Mouse (Mus musculus) liver, embryonic 14.5 days (tissue): ENCODE measurements around the gene Ccdc102a. TPM values are rescaled to one million over a fixed set of nuclear protein-coding genes. Genes with fewer than 3 reads are reported as not detected.
A peak's percentile ranks its signal among the peaks of the same experiment; 100 is the strongest.

Experiments
- ATAC-seq: fragments of 200-750 bp; cut with Nextera tagmentation; 2 replicates; pipeline ENCODE4 v1.8.0; 2017; ENCODE audit warnings: moderate number of reproducible peaks, mild to moderate bottlenecking, moderate library complexity; ENCODE audit not compliant: insufficient read depth
- DNase-seq, 3 experiments: peaks; one replicate each; pipeline ENCODE4 v3.0.0-alpha.2; 2012 to 2013; ENCODE audit warnings: low read depth in 3 of 3, low spot score in 3 of 3
- H3K27ac ChIP-seq: fragments of 300-500 bp; sonication (generic); 2 replicates; pipeline ENCODE4 v1.5.1; 2014; ENCODE audit warnings: moderate library complexity, mild to moderate bottlenecking, control low read depth, inconsistent platforms
- H3K27me3 ChIP-seq: fragments of 300-500 bp; sonication (generic); 2 replicates; pipeline ENCODE4 v1.6.1; 2014; ENCODE audit warnings: mild to moderate bottlenecking, low read length, moderate library complexity; ENCODE audit not compliant: control insufficient read depth, insufficient read depth
- H3K36me3 ChIP-seq: fragments of 300-500 bp; sonication (generic); replicated peaks from 2 replicates; pipeline ENCODE4 v1.6.1; 2014; ENCODE audit warnings: low read depth; ENCODE audit not compliant: control insufficient read depth, insufficient read depth
- H3K4me1 ChIP-seq, 2 experiments: fragments of 200-500 bp in 1 of 2; fragments of 300-500 bp in 1 of 2; sonication (generic) in 1 of 2; replicated peaks; 2 replicates each; pipeline ENCODE4 v1.6.1; 2012 to 2014; ENCODE audit warnings: antibody characterized with exemption in 1 of 2, inconsistent platforms in 1 of 2, low read length in 1 of 2; ENCODE audit not compliant: control insufficient read depth in 2 of 2, insufficient read depth in 2 of 2
- H3K4me2 ChIP-seq: fragments of 300-500 bp; sonication (generic); 2 replicates; pipeline ENCODE4 v1.6.1; 2014; ENCODE audit warnings: low read depth, mild to moderate bottlenecking, control low read depth, moderate library complexity
- H3K4me3 ChIP-seq, 2 experiments: fragments of 200-500 bp in 1 of 2; fragments of 300-500 bp in 1 of 2; sonication (generic) in 1 of 2; 2 replicates each; pipeline ENCODE4 v1.5.1; 2012 to 2014; ENCODE audit warnings: low read depth in 2 of 2, low read length in 2 of 2, mild to moderate bottlenecking in 2 of 2, control low read depth in 1 of 2, inconsistent platforms in 1 of 2, moderate library complexity in 1 of 2; ENCODE audit not compliant: insufficient read depth in 1 of 2
- H3K9ac ChIP-seq: fragments of 300-500 bp; sonication (generic); replicated peaks from 2 replicates; pipeline ENCODE4 v1.6.1; 2014; ENCODE audit warnings: mild to moderate bottlenecking, control low read depth, moderate library complexity
- H3K9me3 ChIP-seq: fragments of 300-500 bp; sonication (generic); 2 replicates; pipeline ENCODE4 v1.6.1; 2016; ENCODE audit warnings: low read length, mixed read lengths; ENCODE audit not compliant: control insufficient read depth
- CTCF ChIP-seq: IDR thresholded peaks from 2 replicates; pipeline ENCODE4 v1.5.1; 2016; ENCODE audit warnings: antibody characterized with exemption, low read depth, control low read depth
- EP300 ChIP-seq: IDR thresholded peaks from 2 replicates; pipeline ENCODE4 v1.6.1; 2016; ENCODE audit warnings: antibody characterized with exemption, low read depth
- WGBS: fragments of 180-500 bp; shearing (Covaris S2); extraction: QIAGEN DNeasy Blood & Tissue Kit; methylation state at CpG from one replicate; pipeline ENCODE4 v1.1.7; 2014; ENCODE audit not compliant: insufficient replicate concordance; 5-methylcytosine and 5-hydroxymethylcytosine counted together
- polyA plus RNA-seq, 2 experiments: library from polyadenylated mRNA; depleted of rRNA in 1 of 2; stranded (reverse) in 1 of 2; unstranded in 1 of 2; fragments of >200 nt; fragmentation: Nextera tagmentation in 1 of 2; extraction: Ambion mirVana in 1 of 2; gene quantifications; 2 replicates each; pipeline versions ENCODE4 v1.2.1 to v1.2.3; 2012 to 2014

The Ccdc102a gene
- polyA plus RNA-seq, 2 experiments, result 2.6 to 2.7 TPM

GRCm38 (mm10) chr8:94872576-94872975 is 45.3 kb downstream of the Ccdc102a start:
- H3K4me1 ChIP-seq, result peaks cover 21 to 24% of the 10 kb centered on the region in 2 experiments
- peaks cover 8% of the 10 kb centered on the region for H3K27me3 ChIP-seq
- H3K9ac ChIP-seq, result no peak overlapping the region
- ATAC-seq, result no peak
- no peak overlapping the region for H3K4me2 ChIP-seq
- 70% methylated on average over 2 of the region's 2 CpGs for WGBS
- no peak overlapping the region for H3K27ac ChIP-seq
- TF ChIP-seq CTCF, result no peak
- TF ChIP-seq EP300, result no peak
- no peaks in the 10 kb centered on the region for H3K9me3 ChIP-seq
- H3K36me3 ChIP-seq, result peaks cover 4% of the 10 kb centered on the region
- H3K4me3 ChIP-seq, result no peak overlapping the region
- DNase-seq, result no peak

- H3K27me3 ChIP-seq, result peaks cover 8% of the 10 kb centered on the region
- H3K4me2 ChIP-seq, result no peak overlapping the region
- no peak overlapping the region for H3K9ac ChIP-seq
- H3K4me3 ChIP-seq, result no peak overlapping the region
- H3K36me3 ChIP-seq, result peaks cover 4% of the 10 kb centered on the region
- ATAC-seq (no peak), DNase-seq (no peak)
- H3K27ac ChIP-seq, result no peak overlapping the region
- peaks cover 21 to 24% of the 10 kb centered on the region in 2 experiments for H3K4me1 ChIP-seq
- WGBS, result 60% methylated on average over 3 of the region's 3 CpGs
- TF ChIP-seq EP300, result no peak
- no peak for TF ChIP-seq CTCF
- no peaks in the 10 kb centered on the region for H3K9me3 ChIP-seq
Observed at GRCm38 (mm10) chr8:94872156-94872555, 45.7 kb downstream of the Ccdc102a start.

- H3K9me3 ChIP-seq, result no peaks in the 10 kb centered on the region
- H3K27me3 ChIP-seq, result peaks cover 8% of the 10 kb centered on the region
- no peak overlapping the region for H3K9ac ChIP-seq
- DNase-seq (no peak), ATAC-seq (no peak)
- TF ChIP-seq EP300 (no peak), CTCF (no peak)
- peak overlapping the region; percentile 9 to 32; a peak in 3 of 4 replicates for H3K4me3 ChIP-seq
- H3K36me3 ChIP-seq, result peaks cover 13% of the 10 kb centered on the region
- peaks cover 14 to 17% of the 10 kb centered on the region in 2 experiments for H3K4me1 ChIP-seq
- no peak overlapping the region for H3K27ac ChIP-seq
- peak overlapping the region; percentile 54 for H3K4me2 ChIP-seq
- 4% methylated on average over 7 of the region's 7 CpGs for WGBS
Observed at GRCm38 (mm10) chr8:94871108-94871894, 46.6 kb downstream of the Ccdc102a start.

GRCm38 (mm10) chr8:94870474-94871107 is 47.3 kb downstream of the Ccdc102a start:
- Histone ChIP-seq H3K4me2 (peak overlapping the region; percentile 54), H3K9ac (no peak overlapping the region), H3K36me3 (peaks cover 20% of the 10 kb centered on the region), H3K9me3 (no peaks in the 10 kb centered on the region), H3K27ac (no peak overlapping the region), H3K4me3 (peak overlapping the region; percentile 9 to 32; a peak in 3 of 4 replicates), H3K4me1 (peaks cover 14 to 16% of the 10 kb centered on the region in 2 experiments), H3K27me3 (peaks cover 8% of the 10 kb centered on the region)
- DNase-seq, result no peak
- TF ChIP-seq CTCF, result no peak
- no peak for TF ChIP-seq EP300
- WGBS, result 18% methylated on average over 22 of the region's 22 CpGs
- ATAC-seq, result no peak

GRCm38 (mm10) chr8:94870003-94870402 is 47.9 kb downstream of the Ccdc102a start:
- Histone ChIP-seq H3K27ac (no peak overlapping the region), H3K36me3 (peaks cover 26% of the 10 kb centered on the region), H3K9ac (no peak overlapping the region), H3K27me3 (peaks cover 6% of the 10 kb centered on the region), H3K4me2 (no peak overlapping the region), H3K4me1 (peaks cover 10 to 15% of the 10 kb centered on the region in 2 experiments), H3K9me3 (no peaks in the 10 kb centered on the region), H3K4me3 (no peak overlapping the region)
- TF ChIP-seq CTCF, result no peak
- no peak for TF ChIP-seq EP300
- WGBS, result 54% methylated on average over 4 of the region's 4 CpGs
- no peak for ATAC-seq
- no peak for DNase-seq
